Mouse (Mus musculus) limb, embryonic 13.5 days (tissue): ENCODE data around the gene Bora. TPM values are rescaled to one million over a fixed set of nuclear protein-coding genes. Genes with fewer than 3 reads are reported as not detected.

Experiments
- polyA plus RNA-seq: library from polyadenylated mRNA; unstranded; fragments of >200 nt; fragmentation: Nextera tagmentation; extraction: Ambion mirVana; gene quantifications from 2 replicates; pipeline ENCODE4 v1.2.1, GENCODE M21; 2015

Bora gene
- polyA plus RNA-seq, 1 experiment from 2014 or later = 76.7 TPM

Other genes starting within 250 kb of the Bora start
- 0.77 and 1.6 TPM in 2 replicates for gene Rpl36a-ps1, start 51.9 kb upstream of the Bora start, polyA plus RNA-seq
- gene Mzt1, start 88 bp upstream of the Bora start, polyA plus RNA-seq = 91.1 and 92.7 TPM in 2 replicates
- gene Pibf1, start 53.2 kb downstream of the Bora start, polyA plus RNA-seq = 21.8 and 22.6 TPM in 2 replicates
- 35.0 and 36.4 TPM in 2 replicates for gene Dis3, start 53.5 kb downstream of the Bora start, polyA plus RNA-seq